Mouse (Mus musculus): Measurements from ENCODE around the gene Timm8b.
"Not testable (repeated sequence)": the region's sequence is repeated elsewhere in the genome, so short reads cannot be mapped to it uniquely, and the experiment has no call there.

The Timm8b gene

DNA sequence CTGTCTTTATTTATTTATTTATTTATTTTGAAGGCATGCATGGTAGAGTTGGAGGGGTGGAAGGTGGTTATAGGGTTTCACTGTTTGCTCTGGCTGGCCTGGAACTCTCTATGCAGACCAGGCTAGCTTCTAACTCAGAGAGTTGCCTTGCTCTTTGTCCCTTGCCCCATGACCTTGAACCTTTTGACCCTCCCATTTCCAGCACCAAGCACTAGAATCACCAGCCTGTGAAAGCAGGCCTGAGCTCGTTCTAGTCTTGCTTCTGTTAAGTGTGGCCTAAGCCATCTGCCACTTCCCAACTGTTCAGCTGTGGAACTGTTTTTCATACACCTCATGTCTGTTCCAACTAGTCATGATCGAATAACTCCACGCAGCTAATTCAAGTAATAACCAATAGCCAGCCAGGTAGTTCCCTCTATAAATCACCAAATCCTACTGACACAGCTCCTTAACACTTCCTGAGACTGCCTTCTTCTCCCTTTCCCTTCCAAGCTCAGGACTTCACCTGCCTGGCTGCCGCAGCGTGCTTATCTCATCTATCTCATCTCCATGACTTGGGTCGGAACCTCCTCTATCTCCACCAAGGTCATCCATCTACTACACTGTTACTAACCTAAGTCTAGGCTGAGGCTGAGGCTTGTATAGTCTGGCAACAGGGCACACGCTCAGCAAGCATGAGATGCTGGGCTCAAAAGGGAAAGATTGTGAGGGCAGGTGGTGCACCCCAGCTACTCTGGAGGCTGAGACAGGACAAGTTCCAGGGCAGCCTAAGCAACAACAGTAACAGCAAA lies 1.5 kb upstream of the Timm8b start:
- no peak for DNase-seq (ENCODE audit: low spot score)

DNA sequence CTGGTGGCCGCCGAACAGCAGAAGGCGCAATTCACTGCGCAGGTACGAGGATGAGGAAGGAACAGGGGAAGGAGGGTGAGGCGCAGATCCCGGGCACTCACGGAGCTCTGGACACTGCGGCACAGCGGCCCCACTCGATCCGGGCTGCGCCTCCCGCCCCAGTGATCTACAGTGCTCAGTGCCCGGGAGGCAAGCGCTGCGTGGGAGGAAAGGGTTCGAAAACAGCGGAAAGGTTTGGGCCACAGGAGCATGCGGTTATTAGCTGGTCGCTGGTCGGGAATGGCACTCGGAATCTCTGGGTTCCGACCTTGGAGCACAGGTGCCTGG lies 251 bp downstream of the Timm8b start:
- no peak for DNase-seq (ENCODE audit: low spot score)

DNA sequence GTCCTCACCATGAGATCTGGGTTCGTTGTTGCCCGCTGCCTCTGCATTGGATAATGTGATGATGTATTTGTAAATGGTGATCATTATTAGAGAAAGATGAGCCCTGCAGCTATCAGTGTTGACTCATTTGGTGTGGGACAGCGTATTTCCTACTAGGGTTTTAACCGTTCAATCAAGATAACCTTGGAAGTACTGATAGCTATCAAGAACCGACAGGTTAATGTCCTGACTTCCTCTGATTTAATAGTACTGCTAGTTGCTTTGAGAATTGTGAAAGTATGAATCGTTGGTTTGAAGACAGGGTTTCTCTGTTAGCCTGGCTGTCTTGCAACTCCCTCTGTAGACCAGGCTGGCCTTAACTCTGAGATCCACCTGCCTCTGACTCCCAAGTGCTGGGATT lies 628 bp downstream of the Timm8b start:
- no peak for DNase-seq (ENCODE audit: low spot score)

DNA sequence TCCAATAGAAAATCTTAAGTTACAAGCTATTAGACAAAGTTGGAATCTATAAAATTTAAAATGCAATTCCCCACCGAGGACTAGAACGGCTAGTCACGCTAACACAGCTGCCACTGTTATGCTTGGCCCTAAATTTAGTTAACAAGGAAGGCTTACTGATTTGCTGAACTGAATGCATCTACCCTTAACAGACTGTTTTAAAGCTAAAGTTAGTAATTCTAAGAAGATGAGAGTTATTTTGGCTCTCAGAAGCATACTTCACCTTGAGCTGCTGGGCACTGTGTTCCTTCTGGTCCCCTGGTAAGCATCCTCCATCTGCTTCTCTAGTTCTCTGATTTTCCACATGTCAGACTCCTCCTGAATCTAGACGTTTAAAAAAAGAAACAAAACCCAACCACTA lies 8.4 kb downstream of the Timm8b start:
- no peak for DNase-seq (ENCODE audit: low spot score)

DNA sequence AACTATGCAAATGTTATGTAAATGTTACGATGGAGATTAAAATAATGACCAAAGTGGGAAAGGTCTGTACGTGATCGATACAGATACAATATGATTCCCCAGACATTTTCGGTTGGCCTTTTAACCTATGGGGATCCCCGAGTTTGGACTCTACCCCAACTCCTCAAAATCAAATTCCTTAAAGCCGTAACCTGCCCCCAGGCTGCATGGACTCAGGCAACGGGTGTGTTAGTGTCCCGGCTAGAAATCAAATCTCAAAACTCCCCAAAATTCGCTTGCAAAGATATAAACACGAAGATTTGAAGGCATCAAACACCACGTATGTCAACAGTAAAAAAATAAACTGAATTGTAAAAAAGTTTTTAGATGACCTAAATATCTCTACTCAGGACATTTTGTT lies 12.5 kb downstream of the Timm8b start:
- no peak for DNase-seq (ENCODE audit: low spot score)

DNA sequence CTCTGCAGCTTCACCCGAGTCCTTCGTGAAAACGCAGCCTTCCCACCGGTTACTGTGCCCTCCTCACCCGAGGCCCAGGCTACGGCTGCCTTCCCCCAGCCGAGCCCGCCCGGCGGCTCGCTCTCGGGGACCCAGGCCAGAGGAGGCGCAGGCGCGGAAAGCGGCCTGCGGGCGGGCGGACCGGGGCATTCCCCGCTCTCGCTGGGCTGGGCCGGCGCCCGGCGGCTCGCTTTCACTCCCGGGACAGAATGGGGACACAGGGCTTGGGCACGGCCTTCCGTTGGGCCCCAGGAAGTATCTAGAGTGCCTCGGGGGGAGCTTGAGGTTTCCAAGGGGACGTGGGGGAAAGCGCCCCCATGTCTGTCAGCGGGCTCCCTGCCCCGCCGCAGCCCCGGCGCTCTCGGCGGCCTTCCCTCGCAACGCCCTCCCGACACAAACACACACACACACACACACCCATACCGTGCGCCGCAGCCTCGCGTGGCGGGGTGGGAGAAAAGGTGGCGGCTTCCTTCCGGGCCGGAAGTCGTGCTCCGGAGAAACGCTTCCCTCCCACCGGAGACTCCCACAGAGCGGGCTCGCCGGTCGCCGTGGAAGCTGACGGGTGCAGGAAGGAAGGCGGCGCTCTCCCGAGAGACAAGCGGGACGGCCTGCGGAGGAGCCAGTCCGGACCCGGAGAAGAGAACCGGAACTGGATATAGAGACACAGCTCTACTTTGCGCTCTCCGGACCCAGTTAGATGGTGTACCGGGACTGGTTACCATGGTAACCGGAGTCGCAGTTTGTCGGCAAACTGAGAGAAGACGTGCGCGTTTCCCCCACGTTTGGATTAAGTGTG lies 13.3 kb downstream of the Timm8b start, which contains the start of the genes Pih1d2 and Nkapd1:
Pih1d2 (plus strand) TSS at position 556 of the 838 bp plus-strand sequence.
Nkapd1 (minus strand) TSS at position 699 of the 838 bp plus-strand sequence.
- peak; percentile 91 for DNase-seq (ENCODE audit: low spot score)

DNA sequence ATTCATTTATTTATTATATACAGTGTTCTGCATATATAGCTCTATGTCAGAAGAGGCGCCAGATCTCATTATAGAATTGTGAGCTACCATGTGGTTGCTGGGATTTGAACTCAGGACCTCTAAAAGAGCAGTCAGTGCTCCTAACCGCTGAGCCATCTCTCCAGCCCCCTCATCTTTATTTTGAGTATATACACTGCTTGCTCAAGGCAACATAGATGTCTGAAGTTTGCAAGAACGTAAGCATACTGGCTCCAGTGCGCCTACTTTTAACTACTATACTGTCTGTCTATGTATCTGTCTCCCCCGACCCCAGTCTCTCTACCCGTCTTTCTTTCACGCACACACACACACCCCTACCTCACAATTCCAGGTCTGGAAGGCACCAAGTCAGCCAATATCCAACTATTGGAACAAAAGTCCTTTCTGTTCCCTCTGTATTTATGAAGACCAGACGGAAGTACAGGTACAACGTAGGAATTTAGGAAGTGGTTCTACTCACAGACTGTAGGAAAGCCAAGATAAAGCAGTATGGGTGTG lies 14.2 kb downstream of the Timm8b start:
- DNase-seq (ENCODE audit: low spot score) = no peak

DNA sequence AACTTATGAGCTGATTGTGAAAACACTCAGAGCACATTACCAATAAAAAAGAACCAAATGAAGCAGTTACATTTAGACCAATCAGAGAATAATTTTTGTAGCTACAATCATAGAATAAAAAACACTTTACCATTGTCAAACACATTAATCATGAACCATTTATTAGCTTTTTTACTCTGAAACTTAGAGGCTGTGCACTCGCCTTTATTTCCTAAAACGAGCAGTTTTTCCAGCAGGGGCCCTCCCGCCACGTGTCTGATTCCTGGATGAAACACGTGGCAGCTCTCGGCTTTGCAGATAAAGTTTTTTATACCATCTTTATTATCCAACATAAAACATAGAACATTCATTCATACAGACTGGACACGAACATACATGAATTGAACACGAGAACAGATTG lies 27.2 kb downstream of the Timm8b start:
- DNase-seq (ENCODE audit: low spot score) = not testable (repeated sequence)

DNA sequence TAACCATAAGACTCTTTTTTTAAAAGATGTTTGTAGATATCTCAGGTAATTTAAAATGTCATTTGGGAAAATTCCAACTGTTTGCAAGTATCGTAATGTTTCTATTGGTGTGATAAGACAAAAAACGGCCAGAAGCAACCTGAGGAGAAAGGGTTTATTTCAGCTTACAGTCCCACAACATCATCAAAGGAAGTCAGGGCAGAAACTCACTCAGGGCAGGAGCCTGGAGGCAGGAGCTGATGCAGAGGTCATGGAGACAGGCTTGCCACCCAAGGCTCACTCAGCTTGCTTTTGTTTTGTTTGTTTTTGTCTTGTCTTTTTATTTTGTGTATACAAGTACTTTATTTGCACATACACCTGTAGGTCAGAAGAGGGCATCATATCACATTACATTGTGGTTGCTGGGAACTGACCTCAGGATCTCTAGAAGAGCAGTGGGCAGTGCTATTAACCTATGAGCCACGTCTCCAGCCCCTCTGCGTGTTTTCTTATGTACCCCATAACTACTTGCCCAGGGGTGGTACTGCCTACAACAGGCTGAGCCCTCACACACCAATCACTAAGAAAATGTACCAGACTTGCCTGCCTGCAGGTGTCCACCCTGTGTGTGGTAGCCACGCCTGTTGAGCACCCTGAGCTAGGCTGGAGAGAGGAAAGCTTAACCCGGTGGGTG lies 28.4 kb downstream of the Timm8b start:
- no peak for DNase-seq (ENCODE audit: low spot score)

DNA sequence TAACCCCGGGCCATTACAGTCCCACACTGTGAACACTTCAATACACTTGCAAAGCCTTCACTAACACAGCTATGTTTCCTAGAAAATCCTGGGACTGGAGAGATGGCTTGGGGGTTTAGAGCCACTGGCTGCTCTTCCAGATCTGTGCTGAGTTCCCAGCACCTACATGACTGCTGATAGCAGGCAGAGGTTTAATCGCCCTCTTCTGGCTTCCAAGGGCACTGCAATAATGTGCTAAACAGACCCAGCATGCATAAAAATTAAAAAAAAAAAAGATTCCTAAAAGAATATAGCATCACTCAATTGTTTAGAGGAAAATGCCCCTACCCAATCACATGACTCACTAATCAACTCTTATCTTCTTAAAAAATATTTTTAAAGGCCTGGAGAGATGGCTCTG lies 29.3 kb downstream of the Timm8b start:
- no peak for DNase-seq (ENCODE audit: low spot score)

DNA sequence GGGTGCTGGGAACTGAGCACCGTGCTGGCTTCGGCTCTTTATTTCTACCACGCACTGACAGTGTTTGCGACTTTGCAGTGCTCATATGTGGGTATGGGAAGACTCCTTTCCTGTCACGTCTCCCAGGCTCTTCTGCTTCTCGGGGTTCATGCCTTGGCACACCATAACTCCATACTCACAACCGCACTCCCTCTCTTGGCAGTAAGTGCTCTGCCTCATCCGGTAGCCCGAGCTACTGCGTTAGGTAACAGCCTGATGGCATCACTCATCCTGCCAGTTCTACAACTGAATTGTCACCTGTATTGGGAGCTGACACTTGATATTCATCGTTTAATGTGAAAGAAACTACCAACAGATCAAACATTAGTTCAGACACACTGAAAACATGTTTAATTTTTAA lies 30.6 kb downstream of the Timm8b start:
- no peak for DNase-seq (ENCODE audit: low spot score)

DNA sequence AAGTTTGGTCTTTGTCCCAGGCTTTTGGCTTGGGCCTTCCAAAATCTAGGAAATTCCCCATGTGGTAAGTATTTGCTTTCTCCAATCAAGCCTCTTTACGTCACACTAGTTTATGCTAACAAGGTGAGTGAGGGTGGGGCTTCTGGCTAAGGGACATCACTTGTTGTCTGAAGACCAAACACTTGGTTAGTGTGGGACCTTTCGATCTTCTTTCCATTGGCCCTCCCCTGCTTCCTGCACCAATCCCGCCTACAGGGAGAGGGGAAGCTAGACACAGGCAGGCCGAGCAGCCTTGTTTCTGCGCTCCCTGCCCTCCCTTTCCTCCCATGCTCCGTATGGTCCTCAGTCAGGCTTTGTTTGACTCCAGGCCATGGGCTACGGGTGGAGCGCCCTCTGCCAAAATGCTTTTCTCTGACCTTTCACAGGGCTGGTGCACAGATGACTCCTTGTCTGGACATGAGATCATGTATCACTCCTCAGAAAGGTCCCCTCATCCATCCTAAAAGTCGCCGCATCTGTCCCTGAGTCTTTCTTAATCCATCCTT lies 43.2 kb downstream of the Timm8b start:
- no peak for DNase-seq (ENCODE audit: low spot score)

DNA sequence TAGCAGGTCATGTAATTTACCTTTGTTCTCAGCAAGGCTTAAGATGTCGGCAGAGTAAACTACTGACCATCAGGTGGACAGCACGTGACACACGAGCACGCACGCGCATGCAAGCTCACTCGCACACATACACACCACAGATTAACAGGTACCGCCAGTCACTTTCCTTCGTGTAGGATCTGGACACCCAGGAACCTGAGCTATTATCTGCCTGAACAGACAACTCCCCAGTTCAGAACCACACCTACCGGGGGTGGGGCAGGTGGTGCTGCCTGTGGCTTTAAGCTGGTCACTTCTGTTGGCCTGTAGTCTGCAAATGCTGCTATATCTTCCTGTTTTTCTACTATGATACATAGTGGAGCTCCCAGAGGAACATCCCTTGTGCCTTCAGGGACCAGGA lies 46.8 kb downstream of the Timm8b start:
- peak; percentile 42 for DNase-seq (ENCODE audit: low spot score)

Measured in c-Kit-positive CD71-positive TER-119-positive erythroid progenitor cells, embryonic 14.5 days (primary cell).